ENCODE assay signal across 14 mouse cellular contexts in genomic region chr17:8538102-8538501, GRCm38 (mm10). TPM values are rescaled to one million over a fixed set of nuclear protein-coding genes. Genes with fewer than 3 reads are reported as not detected.
DNase-seq lines count a peak whose midpoint lies in the region; ATAC-seq and TF ChIP-seq lines count a peak whose summit lies in the region.
"Had no signal": no experiment of that assay in that cellular context is flagged by ENCODE, and none has a peak within 500 bp of the region (broad histone marks: within the 10 kb centered on the region; RNA-seq: fewer than 3 reads in every experiment).

No protein-coding gene starts in this region.

- in situ Hi-C loops in CH12.LX (cut with MboI; ENCODE audit: low pct_ligation_motif_present, low pct_unique_long_range_greater_than_20kb, low sequenced_read_pairs): no loop called here

- no peak overlapping the region for H3K9ac ChIP-seq in kidney, postnatal 0 days (ENCODE audit: low read depth, low read length)
- no peak overlapping the region for H3K9ac ChIP-seq in CH12.LX (ENCODE audit: insufficient read depth, low read depth)
- no peak overlapping the region for H3K9ac ChIP-seq in forebrain, embryonic 16.5 days (replicated peaks; ENCODE audit: low read depth, low read length)
- H3K9ac ChIP-seq: kidney, embryonic 15.5 days; limb, embryonic 15.5 days had no signal

- ATAC-seq in kidney, postnatal 0 days (replicated peaks; ENCODE audit: low FRiP score, low read depth): no peak
- ATAC-seq in megakaryocyte progenitor cell, adult 5-6 weeks (replicated peaks; ENCODE audit: poor library complexity): peak; percentile 60
- no peak for ATAC-seq in forebrain, embryonic 16.5 days

- no peaks in the 10 kb centered on the region for H3K36me3 ChIP-seq in kidney, postnatal 0 days (ENCODE audit: insufficient read depth, low read length)
- H3K36me3 ChIP-seq in CH12.LX (replicated peaks in 1 of 2; ENCODE audit: control insufficient read depth in 1 of 2, insufficient read depth in 1 of 2, low read length in 1 of 2): no peaks in the 10 kb centered on the region
- H3K36me3 ChIP-seq in forebrain, embryonic 16.5 days (ENCODE audit: control insufficient read depth, insufficient read depth): no peaks in the 10 kb centered on the region
- H3K36me3 ChIP-seq: kidney, embryonic 15.5 days; limb, embryonic 15.5 days had no signal

- no peak for TF ChIP-seq EP300 in CH12.LX (IDR thresholded peaks at IDR 0.05; ENCODE audit: low read length)

- H3K79me2 ChIP-seq in CH12.LX (replicated peaks; ENCODE audit: control insufficient read depth, extremely low read depth, insufficient read depth, poor library complexity, severe bottlenecking): no peaks in the 10 kb centered on the region

- no peak overlapping the region for H3K4me3 ChIP-seq in kidney, postnatal 0 days (replicated peaks; ENCODE audit: low read depth, low read length)
- no peak overlapping the region for H3K4me3 ChIP-seq in CH12.LX (replicated peaks in 1 of 3; ENCODE audit: low read depth in 2 of 3, low read length in 2 of 3, poor library complexity in 1 of 3)
- no peak overlapping the region for H3K4me3 ChIP-seq in forebrain, embryonic 16.5 days (replicated peaks; ENCODE audit: low read length)
- H3K4me3 ChIP-seq: kidney, embryonic 15.5 days; limb, embryonic 15.5 days had no signal

- TF ChIP-seq RAD21 in CH12.LX (IDR thresholded peaks at IDR 0.05; ENCODE audit: low read depth, low read length): peak; percentile 37

- WGBS in kidney, postnatal 0 days: 72% methylated on average over 3 of the region's 3 CpGs
- 77% methylated on average over 3 of the region's 3 CpGs for WGBS in forebrain, embryonic 16.5 days

- intact Hi-C loops in left cerebral cortex, postnatal 25 days (cut with DNase I): no loop called here

- no peaks in the 10 kb centered on the region for H3K4me1 ChIP-seq in kidney, postnatal 0 days (replicated peaks; ENCODE audit: insufficient read depth, low read length)
- H3K4me1 ChIP-seq in CH12.LX (ENCODE audit: control insufficient read depth in 1 of 2, insufficient read depth in 2 of 2): no peaks in the 10 kb centered on the region
- no peaks in the 10 kb centered on the region for H3K4me1 ChIP-seq in forebrain, embryonic 16.5 days (replicated peaks; ENCODE audit: control insufficient read depth, insufficient read depth, low read length)
- H3K4me1 ChIP-seq: kidney, embryonic 15.5 days had no signal

- no peak overlapping the region for H3K27ac ChIP-seq in kidney, postnatal 0 days
- no peak overlapping the region for H3K27ac ChIP-seq in CH12.LX (ENCODE audit: insufficient read depth, low read depth)
- H3K27ac ChIP-seq in forebrain, embryonic 16.5 days (ENCODE audit: low read length): no peak overlapping the region
- H3K27ac ChIP-seq: kidney, embryonic 15.5 days; limb, embryonic 15.5 days had no signal

- peak; percentile 44; the same call in 1 of the 2 replicates for TF ChIP-seq CTCF in kidney, postnatal 0 days (IDR thresholded peaks at IDR 0.05; ENCODE audit: low read depth)
- peak; percentile 45 to 57; a peak in 3 of 4 replicates for TF ChIP-seq CTCF in CH12.LX (conservative IDR thresholded peaks at IDR 0.05 in 1 of 2, IDR thresholded peaks at IDR 0.05 in 1 of 2; ENCODE audit: low read depth in 2 of 2, low read length in 2 of 2)

- dilution Hi-C loops in CH12.LX (cut with MboI; ENCODE audit: extremely low pct_ligation_motif_present, extremely low pct_unique_long_range_greater_than_20kb, low sequenced_read_pairs): no loop called here

- H3K4me2 ChIP-seq in kidney, postnatal 0 days (ENCODE audit: low read length): no peak overlapping the region
- no peak overlapping the region for H3K4me2 ChIP-seq in CH12.LX (ENCODE audit: insufficient read depth, low read depth, poor library complexity, severe bottlenecking)
- no peak overlapping the region for H3K4me2 ChIP-seq in forebrain, embryonic 16.5 days (ENCODE audit: low read length)
- H3K4me2 ChIP-seq: kidney, embryonic 15.5 days; limb, embryonic 15.5 days had no signal

- H3K27me3 ChIP-seq in kidney, postnatal 0 days (ENCODE audit: insufficient read depth, low read length): no peaks in the 10 kb centered on the region
- peaks cover 3% of the 10 kb centered on the region for H3K27me3 ChIP-seq in CH12.LX (replicated peaks)
- H3K27me3 ChIP-seq in forebrain, embryonic 16.5 days (replicated peaks; ENCODE audit: control insufficient read depth, insufficient read depth, low read length): no peaks in the 10 kb centered on the region
- H3K27me3 ChIP-seq: kidney, embryonic 15.5 days; limb, embryonic 15.5 days had no signal

- DNase-seq in kidney, postnatal 0 days (ENCODE audit: low spot score): no peak
- no peak for DNase-seq in kidney, adult 8-10 months
- DNase-seq in A20 (ENCODE audit: low read depth, low spot score) (peak; percentile 39), CH12.LX (ENCODE audit: extremely low read depth) (peak; percentile 30)
- no peak for DNase-seq in left cerebral cortex, postnatal 25 days (ENCODE audit: low spot score in 2 of 2)
- DNase-seq in right cerebral cortex, postnatal 10 days (ENCODE audit: low spot score in 2 of 2): no peak
- DNase-seq: gastrocnemius, postnatal 25 days had no signal

- no peak for TF ChIP-seq POLR2A in CH12.LX (IDR thresholded peaks at IDR 0.05; ENCODE audit: low read depth, low read length)

- H3K9me3 ChIP-seq in kidney, postnatal 0 days (replicated peaks; ENCODE audit: low read length): no peaks in the 10 kb centered on the region
- no peaks in the 10 kb centered on the region for H3K9me3 ChIP-seq in CH12.LX (replicated peaks; ENCODE audit: low read length)
- H3K9me3 ChIP-seq in forebrain, embryonic 16.5 days (ENCODE audit: control insufficient read depth, low read length): no peaks in the 10 kb centered on the region
- H3K9me3 ChIP-seq: kidney, embryonic 15.5 days; limb, embryonic 15.5 days had no signal

TF ChIP-seq in CH12.LX, 34 proteins besides CTCF, POLR2A, EP300 and RAD21:
- TF ChIP-seq ZNF384 (IDR thresholded peaks at IDR 0.05; ENCODE audit: low read depth, low read length) (no peak), SMC3 (IDR thresholded peaks at IDR 0.05; ENCODE audit: low read depth, low read length) (peak; percentile 35)

RNA-seq across cellular contexts. Expression of gene Pde10a, which starts 12.9 kb away (rescaled TPM):
- polyA plus RNA-seq in kidney, postnatal 0 days (2015; fragmentation: Nextera tagmentation; extraction: Ambion mirVana): 1.3 and 2.0 TPM in 2 replicates
- total RNA-seq in CH12.LX (2012; rRNA removed): 0.04 and 0.13 TPM in 2 replicates
- 0.07 and 0.21 TPM in 2 replicates for total RNA-seq in CH12.LX (2014; rRNA removed)
- polyA plus RNA-seq in CH12.LX (2012; ENCODE audit: insufficient read length, low read depth): 0.23 and 0.41 TPM in 2 replicates
- 0.10 TPM in 1 of 2 replicates, not detected in the other for total RNA-seq in megakaryocyte progenitor cell, adult 5-6 weeks (2015)
- total RNA-seq in megakaryocyte progenitor cell, adult 5-6 weeks (2017): 0.04 TPM in 1 of 2 replicates, not detected in the other
- total RNA-seq in left cerebral cortex, postnatal 25 days (2021): 100 to 1,000 TPM in 1 of 2 experiments, 10 to 100 TPM in 1; 64.8 to 174 TPM
- 23.9 and 24.5 TPM in 2 replicates for polyA plus RNA-seq in forebrain, embryonic 16.5 days (2015; fragmentation: Nextera tagmentation; extraction: Ambion mirVana)

RNA-seq across cellular contexts. Expression of gene Gm17087, which starts 28.6 kb away (rescaled TPM):
- 0.13 TPM in 1 of 2 replicates, not detected in the other for polyA plus RNA-seq in kidney, postnatal 0 days (2015; fragmentation: Nextera tagmentation; extraction: Ambion mirVana)
- total RNA-seq in CH12.LX (2012; rRNA removed) (not detected in 2 replicates), CH12.LX (2014; rRNA removed) (not detected in 2 replicates)
- polyA plus RNA-seq in CH12.LX (2012; ENCODE audit: insufficient read length, low read depth): 0.85 and 1.2 TPM in 2 replicates
- not detected in 2 replicates for total RNA-seq in megakaryocyte progenitor cell, adult 5-6 weeks (2015)
- not detected in 2 replicates for total RNA-seq in megakaryocyte progenitor cell, adult 5-6 weeks (2017)
- not detected for total RNA-seq in left cerebral cortex, postnatal 25 days (2021)
- not detected in 2 replicates for polyA plus RNA-seq in forebrain, embryonic 16.5 days (2015; fragmentation: Nextera tagmentation; extraction: Ambion mirVana)
- total RNA-seq: gastrocnemius, postnatal 25 days; hematopoietic stem cell, adult 5-6 weeks; layer of hippocampus, postnatal 25 days had no signal
- polyA plus RNA-seq: cortical plate, adult 2 months; kidney, embryonic 15.5 days; limb, embryonic 15.5 days had no signal

Comparison
In these comparisons a context has a peak if more than half of its experiments do, and no peak if none do; other contexts are left out.
1. DNase-seq: peak in A20 (single experiment) and CH12.LX (single experiment); none in kidney, postnatal 0 days (single experiment), kidney, adult 8-10 months (0 of 2), left cerebral cortex, postnatal 25 days (0 of 2) and right cerebral cortex, postnatal 10 days (0 of 2).
2. RNA of gene Pde10a, which starts 12.9 kb away (total RNA-seq): 64.8 to 174 TPM in left cerebral cortex, postnatal 25 days; 0.04 to 0.21 TPM in CH12.LX and 0.04 to 0.10 TPM in megakaryocyte progenitor cell, adult 5-6 weeks; every median in the first group is over 10 times any median in the second.